Mouse (Mus musculus): ENCODE data around the gene Txndc2.
"Not testable (repeated sequence)": the region's sequence is repeated elsewhere in the genome, so short reads cannot be mapped to it uniquely, and the experiment has no call there.

Txndc2 gene

DNA sequence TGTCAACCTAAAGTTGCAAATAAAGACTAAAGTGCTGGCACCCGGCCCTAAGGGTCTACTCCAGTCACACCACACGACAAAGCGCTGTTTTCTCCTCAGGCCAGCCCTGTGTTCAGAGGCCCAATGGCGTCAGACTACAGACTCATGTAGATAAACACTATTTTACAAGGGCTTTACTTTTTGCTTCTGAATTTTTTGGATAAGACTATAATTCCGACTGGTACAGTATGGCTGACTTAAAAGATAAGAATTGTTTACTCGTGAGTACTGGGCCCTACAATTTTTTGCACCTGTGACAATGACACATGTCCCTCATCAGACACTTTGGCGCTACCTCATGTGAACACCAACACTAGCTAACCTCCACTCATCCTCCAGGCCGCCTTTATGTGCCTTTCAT is 14.1 kb upstream of the Txndc2 start:
- no peak for DNase-seq (ENCODE audit: extremely low read depth, low read depth)

DNA sequence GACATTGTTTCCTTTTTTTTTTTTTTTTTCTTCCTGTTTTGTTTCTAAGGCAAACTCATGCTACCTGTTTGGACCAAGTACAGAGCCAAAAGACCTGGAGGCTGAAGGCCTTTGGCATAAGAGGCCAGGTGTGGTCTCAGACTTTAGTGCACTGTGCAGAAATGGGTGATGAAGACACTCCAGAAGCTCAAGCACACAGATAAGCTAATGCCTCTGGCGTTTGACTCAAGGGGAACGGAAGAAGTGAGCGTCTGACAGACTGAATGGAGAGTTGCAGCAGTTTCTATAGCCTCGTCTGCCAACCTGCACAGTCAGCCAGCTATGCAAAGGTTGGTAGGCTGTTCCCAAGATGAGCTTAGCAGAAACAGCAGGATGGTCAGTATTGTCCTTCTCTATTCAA is 13.6 kb upstream of the Txndc2 start:
- no peak for DNase-seq (ENCODE audit: extremely low read depth, low read depth)

DNA sequence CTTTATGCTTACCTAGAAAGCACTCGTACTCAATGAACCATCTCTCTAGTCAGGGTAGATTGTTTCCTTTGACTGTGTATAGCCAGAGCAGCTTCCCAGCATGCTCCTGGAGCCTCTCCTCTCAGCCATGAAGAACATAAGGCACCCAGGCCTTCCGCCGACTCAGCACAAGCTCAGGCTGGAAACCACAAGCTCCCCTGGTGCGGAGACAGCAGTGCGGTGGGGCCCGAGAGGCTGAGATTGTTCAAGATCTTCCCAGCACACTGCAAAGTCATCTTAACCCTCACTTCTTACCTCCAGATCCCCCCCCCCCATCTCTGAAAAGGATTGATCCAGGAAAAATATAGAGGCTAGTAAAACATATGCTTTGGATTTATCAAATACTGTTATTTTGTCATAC is 8.6 kb upstream of the Txndc2 start:
- no peak for DNase-seq (ENCODE audit: extremely low read depth, low read depth)

DNA sequence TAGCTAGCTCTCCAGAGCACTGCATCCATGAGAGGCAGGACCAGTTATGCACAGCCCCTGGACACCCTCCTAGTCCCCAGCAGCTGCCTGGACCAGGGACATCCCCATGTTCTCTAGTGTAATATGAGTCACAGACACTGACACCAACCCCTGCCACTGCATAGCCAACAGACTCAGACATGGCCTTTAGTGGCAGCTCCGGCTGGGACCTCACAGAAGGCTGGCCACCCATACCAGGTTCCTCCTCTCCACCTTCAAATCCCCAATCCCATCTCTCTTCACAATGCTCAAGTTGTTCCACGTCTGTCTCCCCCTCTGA is 7.2 kb upstream of the Txndc2 start:
- DNase-seq (ENCODE audit: extremely low read depth, low read depth), result no peak

- DNase-seq (ENCODE audit: extremely low read depth, low read depth), result no peak
Observed at GRCm38 (mm10) chr17:65648371-65649174, 6.6 kb upstream of the Txndc2 start.

DNA sequence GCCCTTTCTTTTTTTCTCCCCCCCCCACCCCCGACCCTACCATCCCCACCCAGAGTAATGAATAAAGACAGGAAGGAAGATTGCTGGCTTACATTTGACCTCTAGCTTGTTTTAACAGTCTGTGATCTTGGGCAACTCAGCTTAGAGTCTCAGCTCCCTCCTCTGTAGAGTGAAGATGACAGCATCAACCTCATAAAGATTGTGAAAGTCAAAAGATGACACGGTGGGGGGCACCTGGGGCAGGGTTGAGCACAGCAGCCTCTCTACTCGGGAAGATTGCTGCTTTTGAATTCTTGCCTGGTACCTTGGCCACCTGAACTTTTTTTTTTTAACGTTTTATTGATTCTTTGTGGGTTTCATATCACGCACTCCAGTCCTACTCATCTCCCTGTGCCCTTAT is 6.0 kb upstream of the Txndc2 start:
- DNase-seq (ENCODE audit: extremely low read depth, low read depth), result no peak

- no peak for DNase-seq (ENCODE audit: extremely low read depth, low read depth)
Observed at GRCm38 (mm10) chr17:65647226-65647625, 5.3 kb upstream of the Txndc2 start.

DNA sequence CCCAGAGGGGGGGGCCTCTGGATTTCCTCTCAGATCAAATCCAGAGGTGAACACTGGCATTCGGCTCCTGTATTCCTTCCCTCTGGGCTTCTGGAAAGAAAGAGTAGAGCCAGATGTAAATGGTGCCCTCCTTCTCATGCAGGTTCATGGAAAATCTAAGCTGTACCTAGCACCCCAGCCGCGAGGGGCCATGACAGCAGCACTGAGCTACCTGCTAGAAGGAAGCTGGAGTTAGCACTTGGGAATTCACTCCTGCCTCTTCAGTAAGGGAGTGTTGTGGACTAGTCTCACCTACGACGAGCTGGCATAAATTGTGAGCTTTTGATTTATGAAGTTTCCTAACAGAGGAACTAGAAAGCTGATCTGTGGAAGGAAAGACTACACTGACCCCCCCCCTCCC is 1.6 kb upstream of the Txndc2 start:
- DNase-seq (ENCODE audit: extremely low read depth, low read depth), result no peak

DNA sequence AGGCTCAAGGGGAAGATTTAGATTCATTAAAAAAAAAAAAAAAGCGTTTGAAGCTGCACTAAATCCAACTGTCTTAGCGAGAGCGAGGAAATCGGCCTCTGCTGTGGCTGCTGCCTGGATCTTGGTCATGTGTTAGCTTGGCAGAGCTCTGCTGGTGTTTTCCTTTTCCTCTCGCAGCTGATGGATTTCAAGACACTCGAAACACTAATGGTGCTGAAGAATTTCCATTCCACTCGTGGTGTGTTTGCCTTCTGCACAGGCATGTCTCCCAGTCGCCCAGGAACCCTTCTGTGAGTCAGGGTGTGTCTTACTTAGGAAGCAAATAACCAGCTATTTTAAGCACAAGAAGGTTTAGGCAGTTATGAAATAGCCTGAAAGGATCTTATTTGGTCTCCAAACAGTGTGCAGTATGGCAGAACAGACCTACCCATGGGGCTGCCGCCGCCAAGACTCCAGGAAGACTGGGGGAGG is 1.1 kb upstream of the Txndc2 start:
- no peak for DNase-seq (ENCODE audit: extremely low read depth, low read depth)

DNA sequence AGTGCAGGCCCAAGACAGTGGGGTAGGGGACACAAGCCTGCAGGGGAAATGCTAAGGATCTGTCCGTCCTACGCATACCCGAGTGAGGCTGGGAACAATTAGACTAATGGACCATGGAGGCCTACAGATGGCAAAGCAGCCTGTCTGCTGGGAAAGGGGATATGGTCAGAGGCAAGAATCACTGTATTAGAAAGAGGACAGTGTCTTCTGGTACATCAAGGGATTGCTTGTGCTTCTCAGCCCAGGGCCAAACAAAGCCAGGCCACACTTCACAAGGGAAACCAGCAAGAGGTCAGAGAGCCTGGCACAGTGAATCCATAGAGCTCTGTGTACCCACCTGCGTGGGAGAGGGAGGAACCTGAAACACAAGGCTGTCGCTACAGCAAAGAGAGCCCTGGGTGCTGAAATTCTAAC is 617 bp upstream of the Txndc2 start:
- DNase-seq (ENCODE audit: extremely low read depth, low read depth), result no peak

- DNase-seq (ENCODE audit: extremely low read depth, low read depth), result no peak
Observed at GRCm38 (mm10) chr17:65639144-65639543, 2.8 kb downstream of the Txndc2 start.

DNA sequence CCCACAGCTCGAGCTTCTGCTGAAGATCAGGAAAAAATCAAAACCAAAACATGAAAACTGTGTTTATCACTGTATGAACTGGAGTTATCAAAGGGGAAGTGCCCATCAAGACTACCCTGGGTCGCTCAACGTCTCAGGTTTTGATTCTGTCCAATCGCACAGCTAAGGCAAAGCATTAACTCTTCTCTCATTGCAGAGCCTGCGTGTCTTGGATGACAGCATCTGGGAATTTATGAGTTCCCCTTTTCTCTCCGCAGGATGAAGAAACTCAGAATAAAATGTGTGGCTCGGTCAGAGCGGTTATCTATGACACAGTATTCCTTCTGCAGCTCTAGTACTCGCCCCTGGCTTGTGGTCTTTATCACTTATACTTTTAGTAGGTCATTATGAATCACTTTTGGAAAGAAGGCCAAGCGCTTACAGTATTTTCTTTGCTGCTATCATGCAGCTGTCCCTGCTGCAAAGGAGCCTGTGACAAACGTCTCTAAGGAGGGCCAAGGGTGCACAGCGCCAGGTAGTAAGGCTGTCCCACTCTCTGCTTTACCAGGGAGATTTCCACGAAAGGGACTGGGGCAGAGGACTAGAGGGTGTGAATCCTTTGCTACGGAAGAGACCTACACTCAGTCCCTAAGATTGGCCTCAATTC is 6.1 kb downstream of the Txndc2 start:
- peak; percentile 69 for DNase-seq (ENCODE audit: extremely low read depth, low read depth)

DNA sequence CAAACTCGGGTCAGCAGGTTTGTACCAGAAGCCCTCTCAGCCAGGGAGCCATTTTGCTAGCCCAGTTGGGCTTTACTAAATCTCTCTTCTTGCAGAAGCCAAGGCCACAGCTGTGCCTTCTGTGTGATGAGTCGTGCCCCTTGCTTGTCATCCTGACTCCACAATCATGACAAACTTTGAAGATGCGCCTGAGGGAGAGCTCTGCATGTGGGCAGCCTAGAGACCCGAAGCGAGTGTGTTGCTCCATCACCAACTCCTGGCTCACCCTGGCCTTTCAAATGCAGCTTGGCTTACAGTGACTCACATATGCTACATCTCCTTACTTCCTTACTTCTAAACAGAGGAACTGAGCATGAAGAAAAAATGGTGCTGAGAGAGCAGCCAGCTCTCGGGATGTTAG is 12.0 kb downstream of the Txndc2 start:
- DNase-seq (ENCODE audit: extremely low read depth, low read depth), result no peak

DNA sequence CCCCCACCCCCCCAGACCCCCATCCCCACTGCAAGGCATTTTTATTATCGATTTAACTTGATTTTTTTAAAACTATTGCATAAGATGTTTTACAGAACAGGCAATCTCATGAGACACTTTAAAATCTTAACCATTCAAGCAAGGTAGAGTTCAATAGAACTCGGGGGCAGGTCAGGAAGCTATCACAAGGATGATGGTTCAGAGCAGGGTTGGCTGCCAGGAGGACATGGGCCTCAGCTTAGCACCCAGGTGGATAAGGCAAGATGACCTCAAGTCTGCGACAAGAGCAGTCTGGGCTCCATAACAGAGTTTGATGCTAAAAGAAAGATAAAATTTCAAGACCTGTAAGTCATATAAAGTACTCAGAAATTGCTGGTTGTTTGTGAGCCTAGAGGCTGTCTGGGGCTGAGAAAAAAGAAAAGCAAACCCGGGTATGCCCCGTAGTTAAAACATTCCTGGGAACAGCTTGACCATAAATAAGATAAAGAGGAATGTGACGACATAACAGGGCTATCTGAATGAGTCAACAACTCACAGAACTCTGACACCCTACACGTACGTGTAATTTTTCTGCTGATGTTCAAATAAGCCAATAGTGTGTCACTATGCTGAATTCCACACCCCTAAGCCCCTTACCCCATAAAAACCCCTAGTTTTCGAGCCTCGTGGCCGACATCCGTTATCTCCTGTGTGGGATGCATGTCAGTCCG is 13.0 kb downstream of the Txndc2 start:
- DNase-seq (ENCODE audit: extremely low read depth, low read depth), result not testable (repeated sequence)

- no peak for DNase-seq (ENCODE audit: extremely low read depth, low read depth)
Observed at GRCm38 (mm10) chr17:65626301-65626700, 15.7 kb downstream of the Txndc2 start.

DNA sequence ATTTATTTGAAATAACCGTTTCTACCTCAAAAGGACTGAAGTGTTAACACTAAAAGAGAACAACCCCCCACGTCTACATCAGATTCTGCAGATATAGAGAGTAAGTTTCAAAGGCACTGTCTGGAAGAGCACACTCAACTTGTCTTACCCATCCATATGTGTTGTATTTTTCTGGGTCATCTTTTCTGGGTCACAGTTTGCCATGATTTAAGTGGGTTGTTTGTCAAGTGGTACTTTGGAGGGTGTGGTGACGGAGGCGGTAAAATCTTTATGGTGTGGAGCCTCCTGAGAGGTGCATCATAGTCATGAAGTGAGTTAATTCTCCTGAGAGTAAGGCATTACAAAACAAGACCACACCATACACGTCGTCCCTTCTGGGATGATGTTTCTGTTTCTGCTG is 16.4 kb downstream of the Txndc2 start:
- no peak for DNase-seq (ENCODE audit: extremely low read depth, low read depth)

DNA sequence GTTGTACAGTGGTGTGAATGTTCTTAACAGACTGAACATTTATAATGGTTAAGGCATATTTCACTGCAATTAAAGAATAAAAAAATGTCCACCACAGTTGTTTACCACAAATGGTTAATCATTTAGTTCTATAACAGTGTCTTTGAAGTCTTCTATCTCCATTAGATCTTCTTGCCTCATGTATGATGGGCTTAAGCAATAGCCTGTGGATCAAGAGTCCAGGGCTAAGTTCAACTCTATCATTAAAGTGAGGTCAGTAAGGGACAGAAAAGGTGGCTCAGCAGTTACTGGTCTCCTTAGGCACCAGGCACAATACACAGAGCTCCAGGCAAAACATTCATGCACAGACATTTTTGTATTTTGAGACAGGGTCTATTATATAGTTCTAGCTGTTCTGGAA is 18.8 kb downstream of the Txndc2 start:
- no peak for DNase-seq (ENCODE audit: extremely low read depth, low read depth)

- DNase-seq (ENCODE audit: extremely low read depth, low read depth), result no peak
Observed at GRCm38 (mm10) chr17:65618431-65618830, 23.5 kb downstream of the Txndc2 start.

- DNase-seq (ENCODE audit: extremely low read depth, low read depth), result no peak
Observed at GRCm38 (mm10) chr17:65615678-65616077, 26.3 kb downstream of the Txndc2 start.

GRCm38 (mm10) chr17:65614431-65614830 is 27.5 kb downstream of the Txndc2 start:
- DNase-seq (ENCODE audit: extremely low read depth, low read depth), result no peak

GRCm38 (mm10) chr17:65613463-65614412 is 28.2 kb downstream of the Txndc2 start, which contains the start of gene Vapa:
Gene Vapa, minus strand, starts transcription at chr17:65613555.
- peak; percentile 79 for DNase-seq (ENCODE audit: extremely low read depth, low read depth)

All from MEL-GATA-1-ER (cell line).